Mouse (Mus musculus) left cerebral cortex, postnatal 25 days (tissue): ENCODE measurements at regions not wholly inside any gene's neighbourhood (a gene's known extent, or its start where the extent isn't known, plus 50 kb on each side); places are given as distances from the start of the nearest gene placed in this dataset.

ENCODE experiments used
- DNase-seq, 2 experiments: peaks; one replicate each; pipeline ENCODE4 v3.0.0; 2022; ENCODE audit warnings: low spot score in 2 of 2, mixed read lengths in 1 of 2
- intact Hi-C: fragments of 180-260 bp; cut with DNase I; formaldehyde crosslinking; loops from one replicate; pipeline ENCODE4 v1.15.1; 2025

DNA sequence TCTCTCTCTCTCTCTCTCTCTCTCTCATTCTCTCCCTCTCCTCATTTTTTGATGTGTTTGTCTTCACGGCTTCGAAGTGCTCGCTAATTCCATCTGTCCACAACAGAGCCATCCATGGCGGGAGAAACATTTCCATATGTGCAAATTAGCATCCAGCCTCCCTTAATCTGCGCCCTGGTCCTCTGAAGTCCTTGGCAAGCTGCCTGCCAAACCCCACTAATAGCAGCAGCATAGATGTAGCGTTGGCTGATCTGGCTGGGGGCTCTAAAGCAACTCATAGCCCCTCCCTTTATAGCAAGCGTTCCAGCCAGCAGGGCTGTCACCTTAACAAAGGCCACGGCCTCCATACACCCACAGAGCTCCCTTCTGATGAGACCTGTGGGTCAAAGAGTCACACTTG is 272.3 kb upstream of the 3110018I06Rik start:
- intact Hi-C loops: no loop called here
- no peak for DNase-seq

DNA sequence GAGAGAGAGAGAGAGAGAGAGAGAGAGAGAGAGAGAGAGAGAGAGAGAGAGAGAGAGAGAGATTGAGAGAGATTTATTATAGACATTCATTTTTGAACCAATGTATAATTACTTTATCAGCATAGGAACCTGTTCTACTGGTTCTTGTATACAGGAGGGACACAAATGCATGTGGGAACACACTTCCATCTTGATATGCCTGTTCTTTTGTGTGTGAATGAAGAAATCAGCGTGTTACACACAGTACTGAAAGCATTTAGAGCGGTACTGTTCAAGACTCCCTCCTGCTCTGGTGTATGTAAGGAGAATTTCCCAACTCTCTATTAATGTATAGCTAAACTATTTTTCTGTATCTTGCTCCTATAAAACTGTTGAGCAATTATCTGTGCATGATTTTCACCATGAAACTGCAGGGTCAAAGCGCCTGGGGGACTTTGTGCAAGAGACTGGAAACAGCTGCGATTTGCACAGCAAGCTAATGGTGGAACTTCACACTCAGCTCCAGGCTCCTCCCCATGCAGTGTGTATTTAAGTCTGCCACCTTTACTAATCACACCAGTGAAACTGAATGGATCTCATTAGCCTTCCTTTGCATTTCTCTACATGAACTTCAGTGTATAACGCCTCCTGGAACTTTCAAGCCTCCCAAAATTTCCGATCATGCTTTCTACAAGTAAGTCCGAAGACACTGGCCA is 267.0 kb upstream of the 3110018I06Rik start:
- no peak for DNase-seq
- intact Hi-C loops: no loop called here

DNA sequence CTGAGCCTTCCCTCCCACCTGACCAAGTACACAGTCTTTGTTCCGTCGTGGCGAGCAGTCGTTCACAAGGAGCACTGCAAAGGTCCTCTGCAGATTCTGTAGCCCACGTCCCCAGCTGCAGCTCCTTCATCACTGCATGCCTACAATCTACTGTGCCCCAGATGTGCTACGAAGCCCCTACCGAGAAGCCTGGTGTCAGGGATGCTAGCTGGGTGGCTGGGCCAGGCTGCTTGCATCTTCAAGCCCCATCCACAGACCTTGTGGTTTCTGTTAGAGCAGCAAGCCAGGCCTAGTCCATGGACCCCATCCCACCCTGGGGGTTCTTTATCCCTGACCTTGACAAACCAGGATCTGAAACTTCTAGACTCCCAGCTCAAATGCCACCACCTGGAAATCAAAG is 266.3 kb upstream of the 3110018I06Rik start:
- DNase-seq: no peak
- intact Hi-C loops: no loop called here

GRCm38 (mm10) chr12:107230097-107230496 is 258.3 kb upstream of the 3110018I06Rik start:
- intact Hi-C loops: no loop called here
- no peak for DNase-seq

GRCm38 (mm10) chr12:107231629-107232028 is 256.8 kb upstream of the 3110018I06Rik start:
- DNase-seq: no peak
- intact Hi-C loops: no loop called here

GRCm38 (mm10) chr12:107250747-107251470 is 237.5 kb upstream of the 3110018I06Rik start:
- DNase-seq: no peak
- intact Hi-C loops: no loop called here

- intact Hi-C loops: no loop called here
Measured at GRCm38 (mm10) chr12:107251981-107252380, 236.5 kb upstream of the 3110018I06Rik start.

GRCm38 (mm10) chr12:107262076-107262475 is 226.4 kb upstream of the 3110018I06Rik start:
- DNase-seq: no peak
- intact Hi-C loops: no loop called here

More at GRCm38 (mm10) chr12:107251981-107252380, 236.5 kb upstream of the 3110018I06Rik start:
- DNase-seq: no peak

- no peak for DNase-seq
- intact Hi-C loops: no loop called here
Measured at GRCm38 (mm10) chr12:107262516-107262915, 225.9 kb upstream of the 3110018I06Rik start.

DNA sequence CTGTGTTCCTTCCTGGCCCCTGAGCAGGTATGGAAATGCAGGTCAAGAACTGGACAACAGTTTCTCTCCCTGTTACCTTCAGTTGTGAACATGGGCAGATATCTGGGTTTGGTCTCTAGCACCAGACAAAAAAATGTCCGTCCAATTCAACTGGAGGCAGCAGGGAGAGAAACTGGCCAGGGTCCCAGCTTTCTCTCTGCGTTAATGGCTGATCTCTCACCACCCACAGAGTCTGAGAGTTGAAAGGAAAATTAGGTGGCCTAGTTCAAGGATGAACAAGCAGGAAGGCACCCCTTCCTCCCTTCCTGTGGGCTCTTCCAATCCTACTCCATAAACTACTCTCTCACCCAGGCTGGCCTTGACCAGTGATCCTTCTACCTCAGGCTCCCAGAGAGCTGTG is 221.7 kb upstream of the 3110018I06Rik start:
- intact Hi-C loops: no loop called here
- DNase-seq: no peak

GRCm38 (mm10) chr12:107285622-107286021 is 202.8 kb upstream of the 3110018I06Rik start:
- intact Hi-C loops: no loop called here
- DNase-seq: peak in 1 of 2 experiments; percentile 32

DNA sequence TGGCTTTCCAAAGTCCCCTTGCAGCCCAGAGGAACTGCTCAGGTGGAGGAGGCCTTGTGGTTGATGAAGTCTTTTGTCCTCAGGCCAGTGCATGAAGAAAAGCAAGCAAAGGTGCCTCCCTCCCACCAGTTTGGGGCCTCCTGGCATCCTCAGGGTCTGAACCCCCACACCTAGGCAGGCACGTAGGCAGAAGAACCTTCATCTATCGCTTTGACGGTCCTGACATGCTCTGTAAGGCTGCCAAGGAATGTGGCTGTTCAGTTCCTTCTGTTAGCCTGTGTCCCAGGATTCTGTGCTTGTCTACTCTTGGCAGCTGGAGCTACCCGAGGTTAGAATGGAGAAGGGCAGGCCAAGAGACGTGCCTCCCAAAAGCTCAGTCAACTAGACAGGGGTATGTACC is 197.1 kb upstream of the 3110018I06Rik start:
- DNase-seq: no peak
- intact Hi-C loops: no loop called here

GRCm38 (mm10) chr12:107307094-107307740 is 181.2 kb upstream of the 3110018I06Rik start:
- DNase-seq: no peak
- intact Hi-C loops: no loop called here

- intact Hi-C loops: no loop called here
- DNase-seq: peak in 1 of 2 experiments; percentile 48
Measured at GRCm38 (mm10) chr12:107315446-107315845, 173.0 kb upstream of the 3110018I06Rik start.

GRCm38 (mm10) chr12:107322861-107323260 is 165.6 kb upstream of the 3110018I06Rik start:
- intact Hi-C loops: no loop called here
- no peak for DNase-seq

GRCm38 (mm10) chr12:107326101-107326500 is 162.3 kb upstream of the 3110018I06Rik start:
- intact Hi-C loops: no loop called here
- no peak for DNase-seq

DNA sequence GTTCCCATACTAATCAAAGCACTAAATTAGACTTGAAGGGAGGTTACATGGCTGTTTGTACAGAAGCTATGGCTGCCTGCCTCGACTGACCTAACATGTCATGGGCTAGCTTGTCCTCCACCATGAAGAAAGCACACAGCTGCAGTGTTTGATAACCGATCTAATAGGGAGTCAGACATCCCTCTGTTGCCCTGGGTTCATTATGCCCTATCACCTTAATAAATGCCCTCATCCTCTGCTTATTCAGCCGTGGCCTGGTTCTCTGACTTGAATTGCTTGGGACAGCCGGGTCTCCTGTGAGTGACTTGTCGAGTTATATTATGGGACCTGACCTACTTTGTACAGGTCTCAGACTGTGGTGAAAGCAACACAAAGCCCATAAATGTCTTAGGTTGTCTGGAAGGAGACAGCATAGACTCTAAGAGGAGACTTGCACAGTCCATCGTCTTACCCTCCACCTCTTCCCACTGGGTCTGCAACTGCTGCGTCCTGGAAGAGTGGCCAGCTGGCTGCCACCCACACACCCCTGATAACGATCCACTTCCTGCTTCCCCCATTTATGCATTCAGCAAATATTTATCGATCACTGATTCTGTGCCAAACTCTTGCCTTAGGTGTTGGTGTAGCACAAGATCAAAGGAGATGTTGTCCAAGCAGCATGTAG is 161.2 kb upstream of the 3110018I06Rik start:
- intact Hi-C loops: no loop called here

GRCm38 (mm10) chr12:107328986-107329385 is 159.4 kb upstream of the 3110018I06Rik start:
- no peak for DNase-seq
- intact Hi-C loops: no loop called here

More for the DNA sequence above, 161.2 kb upstream of the 3110018I06Rik start:
- DNase-seq: no peak

DNA sequence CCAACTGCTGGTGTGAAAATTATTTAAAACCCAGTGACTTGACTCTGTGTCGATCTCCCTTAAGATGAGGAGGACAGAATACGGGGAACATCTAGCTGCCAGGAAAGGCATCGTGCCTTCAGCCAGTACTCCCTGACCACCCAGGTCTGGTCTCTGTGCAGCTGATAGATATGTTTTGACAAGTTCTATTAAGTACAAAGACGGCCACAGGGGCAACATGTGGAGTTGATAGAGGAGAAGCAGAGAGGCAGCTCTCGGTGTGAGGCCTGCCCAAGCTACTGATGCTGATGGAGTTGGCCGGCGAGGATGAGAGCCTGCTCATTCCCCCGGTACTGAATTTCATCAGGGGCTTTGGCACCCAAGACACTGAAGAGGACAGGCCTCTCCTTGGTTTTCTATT is 154.1 kb upstream of the 3110018I06Rik start:
- intact Hi-C loops: no loop called here
- no peak for DNase-seq

DNA sequence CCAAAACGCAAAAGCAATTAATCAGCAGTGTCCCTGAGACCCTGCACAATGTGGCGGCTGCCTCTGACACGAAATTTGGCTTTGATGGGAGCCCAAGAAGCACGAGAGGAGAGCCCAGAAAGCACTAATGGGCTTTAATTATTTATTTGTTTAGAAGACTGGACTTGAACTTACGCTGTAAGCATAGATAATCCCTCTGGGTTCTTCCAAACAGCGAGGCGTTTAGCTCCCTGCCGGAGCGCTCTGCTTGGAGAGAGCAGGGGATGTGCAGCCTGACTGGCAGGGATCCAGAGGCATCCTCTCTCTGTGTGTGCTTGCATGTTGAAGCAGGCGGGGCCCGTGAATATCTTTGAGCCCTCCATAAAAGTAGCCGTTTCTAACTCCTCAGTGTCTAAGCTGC is 153.3 kb upstream of the 3110018I06Rik start:
- peak; percentile 14 to 19 for DNase-seq
- intact Hi-C loops: no loop called here
